Mouse (Mus musculus) limb, embryonic 12.5 days (tissue): ENCODE results near the gene Tapbpl. TPM values are rescaled to one million over a fixed set of nuclear protein-coding genes. Genes with fewer than 3 reads are reported as not detected.

ENCODE experiments used
- ATAC-seq: fragments of 200-750 bp; cut with Nextera tagmentation; 2 replicates; pipeline ENCODE4 v1.8.0; 2017; ENCODE audit warnings: low read depth, moderate TSS enrichment; ENCODE audit not compliant: insufficient number of reproducible peaks, insufficient read depth, low FRiP score, low TSS enrichment
- H3K27ac ChIP-seq: fragments of 300-500 bp; sonication (generic); 2 replicates; pipeline ENCODE4 v1.5.1; 2016; ENCODE audit warnings: mild to moderate bottlenecking, moderate library complexity
- H3K27me3 ChIP-seq: fragments of 300-500 bp; sonication (generic); 2 replicates; pipeline ENCODE4 v1.6.1; 2016; ENCODE audit warnings: mild to moderate bottlenecking, moderate library complexity
- H3K36me3 ChIP-seq: fragments of 300-500 bp; sonication (generic); 2 replicates; pipeline ENCODE4 v1.6.1; 2016; ENCODE audit warnings: mild to moderate bottlenecking, moderate library complexity
- H3K4me1 ChIP-seq: fragments of 300-500 bp; sonication (generic); replicated peaks from 2 replicates; pipeline ENCODE4 v1.6.1; 2016
- H3K4me2 ChIP-seq: fragments of 300-500 bp; sonication (generic); 2 replicates; pipeline ENCODE4 v1.6.1; 2016; ENCODE audit warnings: mild to moderate bottlenecking, moderate library complexity
- H3K4me3 ChIP-seq: fragments of 300-500 bp; sonication (generic); replicated peaks from 2 replicates; pipeline ENCODE4 v1.5.1; 2016; ENCODE audit warnings: mild to moderate bottlenecking
- H3K9ac ChIP-seq: fragments of 300-500 bp; sonication (generic); replicated peaks from 2 replicates; pipeline ENCODE4 v1.6.1; 2016; ENCODE audit warnings: mild to moderate bottlenecking, moderate library complexity
- H3K9me3 ChIP-seq: fragments of 300-500 bp; sonication (generic); 2 replicates; pipeline ENCODE4 v1.6.1; 2016; ENCODE audit warnings: mild to moderate bottlenecking, moderate library complexity
- WGBS: fragments of 180-500 bp; shearing (Covaris S2); methylation state at CpG from one replicate; pipeline ENCODE4 v1.1.7; 2016; 5-methylcytosine and 5-hydroxymethylcytosine counted together
- polyA plus RNA-seq: library from polyadenylated mRNA; unstranded; fragments of >200 nt; fragmentation: Nextera tagmentation; extraction: Ambion mirVana; gene quantifications from 2 replicates; pipeline ENCODE4 v1.2.1, GENCODE M21; 2016

Gene Tapbpl
- polyA plus RNA-seq, 1 experiment from 2014 or later, result 2.0 TPM

DNA sequence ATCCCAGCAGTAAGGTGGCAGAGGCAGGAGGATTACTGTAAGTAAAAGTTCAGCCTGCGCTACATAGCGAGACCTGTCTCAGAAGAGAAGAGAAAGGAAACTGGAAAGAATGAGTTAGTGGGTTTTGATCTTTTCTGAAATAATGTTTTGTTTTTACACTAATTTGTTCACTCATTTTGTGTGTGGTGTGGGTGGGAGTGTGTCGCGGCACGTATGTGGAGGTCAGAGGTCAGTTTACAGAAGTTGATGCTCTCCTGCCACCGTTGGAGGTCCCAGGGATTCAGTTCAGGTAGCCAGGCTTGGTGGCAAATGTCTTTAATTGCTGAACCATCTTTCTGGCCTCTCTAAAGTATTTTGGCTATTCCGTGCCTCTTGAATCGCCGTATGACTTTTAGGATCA is 32.6 kb upstream of the Tapbpl start:
- Histone ChIP-seq H3K4me3 (no peak overlapping the region), H3K27ac (no peak overlapping the region), H3K27me3 (no peaks in the 10 kb centered on the region), H3K9me3 (peaks cover 4% of the 10 kb centered on the region; the same call in 1 of the 2 replicates), H3K9ac (no peak overlapping the region), H3K4me1 (no peaks in the 10 kb centered on the region), H3K4me2 (no peak overlapping the region), H3K36me3 (no peaks in the 10 kb centered on the region)
- 87% methylated on average over 9 of the region's 9 CpGs for WGBS
- no peak for ATAC-seq

DNA sequence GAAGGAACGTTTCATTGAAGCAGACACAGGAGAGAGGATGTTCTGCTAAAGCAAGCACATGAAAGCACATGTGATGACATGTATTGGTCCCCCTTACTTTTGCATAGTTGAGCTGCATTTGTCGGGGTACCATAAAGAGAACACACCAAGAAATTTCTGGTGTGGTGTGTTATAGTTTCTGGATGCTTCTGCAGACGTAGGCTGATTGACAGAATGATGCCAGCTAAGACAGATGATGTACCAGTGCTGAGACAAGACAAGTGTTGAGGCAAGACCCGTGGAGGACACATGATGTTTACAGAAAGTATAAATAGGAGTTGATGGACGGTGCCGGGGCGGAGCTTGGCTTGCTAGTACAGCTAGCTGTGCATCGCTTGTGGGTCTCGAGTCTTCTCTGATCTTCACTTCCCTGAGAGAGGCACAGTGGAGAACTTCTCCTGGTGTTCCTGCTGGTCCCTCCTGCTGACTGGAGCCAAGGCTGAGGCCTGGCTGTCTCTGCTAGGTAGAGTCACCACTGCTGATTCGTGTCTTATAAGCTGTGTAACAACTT is 28.4 kb upstream of the Tapbpl start:
- Histone ChIP-seq H3K27me3 (no peaks in the 10 kb centered on the region), H3K9me3 (peaks cover 4% of the 10 kb centered on the region; the same call in 1 of the 2 replicates), H3K4me1 (peaks cover 16% of the 10 kb centered on the region), H3K4me2 (no peak overlapping the region), H3K4me3 (no peak overlapping the region), H3K27ac (no peak overlapping the region), H3K9ac (no peak overlapping the region), H3K36me3 (no peaks in the 10 kb centered on the region)
- WGBS, result 78% methylated on average over 10 of the region's 10 CpGs
- no peak for ATAC-seq

DNA sequence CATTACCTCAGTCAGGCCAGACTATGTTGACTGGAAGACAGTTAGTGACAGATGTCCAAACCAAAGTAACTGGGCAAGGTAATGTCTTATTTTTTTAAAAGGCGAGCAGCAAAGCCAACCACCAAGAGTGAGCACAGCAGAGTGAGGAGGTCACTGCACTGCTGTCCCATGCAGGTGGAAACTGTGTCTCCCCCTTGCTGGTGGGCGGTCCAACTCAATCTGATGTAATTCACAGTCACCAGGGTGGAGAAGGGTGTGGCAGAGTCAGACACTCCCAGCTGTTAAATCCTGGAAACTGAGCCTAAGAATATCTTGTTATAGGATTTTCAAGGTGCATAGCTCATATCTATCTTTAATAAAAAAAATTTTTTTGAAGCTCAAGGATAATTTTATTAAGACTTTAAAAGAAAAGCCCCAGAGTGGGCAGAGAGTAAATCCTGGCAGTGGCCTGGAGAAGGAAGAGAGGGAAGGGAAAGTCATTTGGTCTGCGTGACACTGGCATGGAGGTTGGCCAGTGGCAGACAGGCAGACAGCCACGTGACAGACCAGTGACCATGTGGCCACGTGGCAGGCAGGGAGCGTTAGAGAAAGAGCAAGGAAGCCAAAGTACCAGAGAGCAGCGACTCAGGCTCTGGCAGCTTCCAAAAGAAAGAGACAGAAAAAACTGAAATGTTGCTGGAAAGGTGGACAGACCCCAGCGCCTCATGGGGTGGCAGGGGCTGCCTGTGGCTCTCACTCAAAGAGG is 24.7 kb upstream of the Tapbpl start:
- ATAC-seq, result no peak
- no peaks in the 10 kb centered on the region for H3K36me3 ChIP-seq
- WGBS, result 80% methylated on average over 8 of the region's 8 CpGs

DNA sequence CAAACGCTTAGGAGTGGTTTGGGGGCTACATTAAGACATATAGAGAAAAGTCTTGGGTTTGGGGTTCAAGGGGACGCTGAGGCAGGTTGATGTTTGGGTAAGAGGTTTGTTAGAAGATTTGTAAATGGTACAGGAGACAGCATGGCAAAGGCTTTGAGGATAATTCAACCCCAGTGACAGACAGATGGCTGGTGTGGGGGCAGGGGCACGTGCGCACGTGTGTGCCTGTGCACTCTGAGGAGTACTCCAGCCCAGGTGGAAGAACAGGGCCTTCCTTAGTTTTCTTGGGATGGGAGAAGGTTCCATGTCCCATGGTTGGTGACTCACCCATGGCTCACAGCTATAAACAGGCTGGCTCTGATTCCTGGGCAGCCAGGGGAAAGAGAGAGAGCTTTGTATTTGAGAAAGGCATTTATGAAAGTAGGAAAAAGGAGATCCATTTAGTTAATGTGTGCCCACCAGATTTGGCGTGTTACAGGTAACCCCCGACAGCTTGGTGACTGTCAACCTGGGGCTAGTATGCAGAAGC is 23.9 kb upstream of the Tapbpl start:
- Histone ChIP-seq H3K27ac (0 out of 2 replicates have a peak overlapping the region, but pooled peaks have one; percentile 29), H3K9me3 (peaks cover 6% of the 10 kb centered on the region; the same call in 1 of the 2 replicates), H3K36me3 (no peaks in the 10 kb centered on the region), H3K4me3 (no peak overlapping the region), H3K27me3 (no peaks in the 10 kb centered on the region), H3K4me1 (peaks cover 16% of the 10 kb centered on the region), H3K4me2 (no peak overlapping the region), H3K9ac (no peak overlapping the region)
- 87% methylated on average over 7 of the region's 7 CpGs for WGBS
- no peak for ATAC-seq

More for the DNA sequence above, 24.7 kb upstream of the Tapbpl start:
- Histone ChIP-seq H3K27ac (0 out of 2 replicates have a peak overlapping the region, but pooled peaks have one; percentile 8), H3K4me1 (peaks cover 16% of the 10 kb centered on the region), H3K9me3 (peaks cover 6% of the 10 kb centered on the region; the same call in 1 of the 2 replicates), H3K9ac (no peak overlapping the region), H3K27me3 (no peaks in the 10 kb centered on the region), H3K4me3 (no peak overlapping the region), H3K4me2 (no peak overlapping the region)

DNA sequence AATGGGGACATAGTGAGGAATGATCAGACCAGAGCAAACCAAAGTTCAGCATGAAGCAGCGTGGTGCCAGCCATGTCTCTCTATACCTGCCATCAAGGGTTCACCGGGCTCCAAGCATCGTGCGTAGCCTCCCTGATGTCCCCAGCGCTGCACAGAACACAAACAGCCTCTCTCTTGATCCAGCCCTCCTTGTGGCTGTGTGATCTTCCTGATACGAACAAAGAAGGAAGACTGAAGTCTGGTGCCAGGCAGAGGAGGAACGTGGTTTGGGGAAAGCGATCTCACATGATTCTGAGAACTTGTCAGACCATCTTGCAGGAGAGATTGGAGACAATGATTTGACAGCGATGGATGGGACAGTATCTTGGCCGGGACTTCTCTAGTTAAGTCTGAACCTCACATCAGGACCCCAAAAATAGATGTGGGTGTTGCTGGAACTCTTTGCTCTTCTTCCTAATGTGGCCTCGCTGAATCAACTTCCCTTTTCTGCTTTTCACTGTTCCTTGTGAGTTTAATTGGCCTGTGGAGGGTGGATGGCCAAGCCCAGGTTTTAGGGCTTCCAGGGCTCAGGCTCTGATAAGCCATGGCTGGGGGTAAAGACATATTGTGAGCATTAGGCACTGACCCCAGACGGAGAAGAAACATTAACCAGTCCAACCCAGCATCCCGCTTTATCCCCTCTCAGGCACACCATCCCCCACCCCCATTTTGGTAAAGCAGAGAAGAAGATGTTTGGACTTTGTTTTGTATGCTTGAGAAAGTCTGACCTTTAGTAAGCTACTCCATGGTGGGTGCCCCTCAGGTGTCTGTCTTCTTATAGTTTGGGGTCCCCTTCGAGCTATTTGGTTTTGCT is 22.4 kb upstream of the Tapbpl start:
- H3K36me3 ChIP-seq, result no peaks in the 10 kb centered on the region
- no peak for ATAC-seq
- 80% methylated on average over 14 of the region's 14 CpGs for WGBS
- H3K27me3 ChIP-seq, result no peaks in the 10 kb centered on the region
- no peak overlapping the region for H3K27ac ChIP-seq
- no peak overlapping the region for H3K4me2 ChIP-seq
- peaks cover 6% of the 10 kb centered on the region; the same call in 1 of the 2 replicates for H3K9me3 ChIP-seq
- H3K4me1 ChIP-seq, result peaks cover 16% of the 10 kb centered on the region
- no peak overlapping the region for H3K4me3 ChIP-seq
- H3K9ac ChIP-seq, result no peak overlapping the region

DNA sequence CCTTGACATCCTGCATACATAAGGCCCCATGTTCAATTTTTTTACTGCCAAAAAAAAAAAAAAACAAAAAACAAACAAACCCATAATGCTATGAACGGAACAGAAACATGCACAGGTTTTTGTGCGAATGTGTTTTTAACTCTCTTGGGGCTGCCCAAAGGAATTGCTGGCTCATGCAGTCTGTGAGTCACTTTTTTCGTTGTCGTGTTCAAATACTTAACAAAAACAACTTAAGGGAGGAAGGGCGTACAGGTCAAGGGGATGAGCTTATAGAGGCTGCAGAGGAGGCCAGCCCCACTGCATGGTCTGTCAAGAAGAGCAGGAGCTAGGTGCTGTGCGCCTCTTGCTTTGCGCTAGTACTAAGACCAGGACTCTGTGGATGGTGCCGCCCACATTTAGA is 21.1 kb upstream of the Tapbpl start:
- 92% methylated on average over 8 of the region's 8 CpGs for WGBS
- ATAC-seq, result no peak
- peaks cover 5% of the 10 kb centered on the region for H3K4me1 ChIP-seq

DNA sequence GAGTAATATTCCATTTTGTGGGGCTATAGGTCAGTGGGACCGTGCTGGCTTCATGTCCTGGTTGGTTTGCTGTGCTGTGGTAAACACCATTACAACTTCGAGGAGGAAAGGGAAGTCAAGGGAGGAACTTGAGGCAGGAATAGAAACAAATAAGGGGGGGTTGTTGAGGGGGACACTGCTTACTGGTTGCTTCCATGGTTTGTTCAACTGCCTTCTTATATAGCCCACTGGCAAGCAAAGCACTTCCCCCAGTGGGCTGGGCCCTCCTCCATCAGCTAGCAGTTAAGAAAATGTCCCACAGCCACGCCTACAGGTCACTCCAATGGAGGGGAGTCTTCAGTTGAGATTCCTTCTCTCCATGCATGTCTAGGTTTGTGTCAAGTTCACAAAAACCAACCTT is 20.6 kb upstream of the Tapbpl start:
- WGBS, result 90% methylated on average over 3 of the region's 3 CpGs

More for the DNA sequence above, 21.1 kb upstream of the Tapbpl start:
- no peak overlapping the region for H3K27ac ChIP-seq
- no peaks in the 10 kb centered on the region for H3K27me3 ChIP-seq
- no peak overlapping the region for H3K4me3 ChIP-seq
- H3K9ac ChIP-seq, result no peak overlapping the region
- peaks cover 6% of the 10 kb centered on the region; the same call in 1 of the 2 replicates for H3K9me3 ChIP-seq
- no peaks in the 10 kb centered on the region for H3K36me3 ChIP-seq
- H3K4me2 ChIP-seq, result no peak overlapping the region

DNA sequence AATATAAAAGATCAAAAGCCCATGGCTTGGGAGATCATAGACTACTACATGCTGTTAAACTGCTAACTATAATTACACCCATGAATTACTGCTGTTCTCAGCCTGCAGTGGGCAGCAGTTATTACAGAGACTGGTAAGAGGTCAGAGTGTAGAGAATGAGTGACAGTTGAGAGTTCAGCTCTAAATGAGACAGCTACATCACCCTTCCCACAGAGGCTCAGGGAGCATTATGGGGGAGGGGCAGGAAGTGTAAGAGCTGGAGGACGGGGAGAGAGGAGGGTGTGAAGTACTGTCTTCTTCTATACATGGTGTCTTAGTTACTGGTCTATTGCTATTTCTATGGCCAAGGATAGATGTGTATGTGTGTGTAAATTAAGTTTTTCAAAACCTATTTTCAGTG is 12.9 kb upstream of the Tapbpl start:
- Histone ChIP-seq H3K36me3 (no peaks in the 10 kb centered on the region), H3K4me1 (no peaks in the 10 kb centered on the region), H3K4me2 (no peak overlapping the region), H3K27me3 (no peaks in the 10 kb centered on the region), H3K27ac (no peak overlapping the region), H3K9me3 (no peaks in the 10 kb centered on the region), H3K4me3 (no peak overlapping the region), H3K9ac (no peak overlapping the region)
- ATAC-seq, result no peak
- WGBS, result 25% methylated on average over 1 of the region's 1 CpGs

More for the DNA sequence above, 20.6 kb upstream of the Tapbpl start:
- Histone ChIP-seq H3K27ac (no peak overlapping the region), H3K9me3 (peaks cover 6% of the 10 kb centered on the region; the same call in 1 of the 2 replicates), H3K9ac (no peak overlapping the region), H3K4me1 (peaks cover under 1% of the 10 kb centered on the region), H3K4me3 (no peak overlapping the region), H3K4me2 (no peak overlapping the region), H3K36me3 (no peaks in the 10 kb centered on the region), H3K27me3 (no peaks in the 10 kb centered on the region)
- ATAC-seq, result no peak

DNA sequence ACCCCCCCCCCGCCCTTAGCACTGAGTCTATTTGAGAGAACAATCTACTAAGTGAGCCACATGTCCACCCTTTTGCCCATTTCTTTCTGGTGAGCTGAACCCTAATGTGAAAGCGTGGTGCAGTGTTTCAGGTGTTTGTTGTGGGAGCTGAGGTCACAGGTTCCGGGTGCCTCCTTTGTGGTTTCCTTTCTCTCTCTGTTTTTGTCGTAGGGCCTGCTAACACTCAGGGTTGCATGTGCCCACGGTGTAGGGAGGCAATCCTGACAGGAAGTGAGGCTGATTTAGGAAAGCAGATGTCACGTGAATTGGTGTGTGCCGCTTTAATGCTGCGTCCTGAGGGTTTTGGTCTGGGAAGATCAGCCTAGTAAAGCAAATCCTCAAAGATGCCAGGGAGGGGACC is 9.9 kb upstream of the Tapbpl start:
- WGBS, result 78% methylated on average over 8 of the region's 8 CpGs
- H3K4me1 ChIP-seq, result 0 out of 2 replicates have a peak, but pooled peaks cover 5% of the 10 kb centered on the region
- H3K27ac ChIP-seq, result no peak overlapping the region
- H3K4me3 ChIP-seq, result no peak overlapping the region
- no peaks in the 10 kb centered on the region for H3K36me3 ChIP-seq
- no peak overlapping the region for H3K9ac ChIP-seq
- H3K4me2 ChIP-seq, result no peak overlapping the region
- no peaks in the 10 kb centered on the region for H3K9me3 ChIP-seq
- no peaks in the 10 kb centered on the region for H3K27me3 ChIP-seq
- ATAC-seq, result no peak

DNA sequence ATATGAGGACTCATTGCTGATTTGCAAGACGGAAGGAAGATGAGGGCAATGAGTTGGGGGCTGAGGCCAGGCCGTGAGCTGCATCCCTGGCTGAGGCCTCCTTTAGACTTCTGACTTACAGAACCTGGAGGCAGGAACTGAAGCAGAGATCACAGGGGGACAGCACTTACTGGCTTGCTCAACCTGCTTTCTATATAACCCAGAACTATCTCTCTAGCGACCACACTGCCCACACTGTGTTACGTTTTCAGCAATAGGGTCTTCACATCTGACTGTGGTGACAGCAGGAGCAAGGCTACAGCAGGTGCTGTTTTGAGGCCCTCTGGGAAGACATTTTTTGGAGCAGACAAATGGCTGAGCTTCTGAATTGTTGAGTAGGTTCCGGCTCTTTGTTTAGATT is 9.0 kb upstream of the Tapbpl start:
- no peak overlapping the region for H3K4me2 ChIP-seq
- no peaks in the 10 kb centered on the region for H3K36me3 ChIP-seq
- no peak overlapping the region for H3K27ac ChIP-seq
- H3K4me1 ChIP-seq, result 0 out of 2 replicates have a peak, but pooled peaks cover 7% of the 10 kb centered on the region
- H3K9ac ChIP-seq, result no peak overlapping the region
- H3K9me3 ChIP-seq, result no peaks in the 10 kb centered on the region
- ATAC-seq, result no peak
- H3K4me3 ChIP-seq, result no peak overlapping the region
- WGBS, result 77% methylated on average over 5 of the region's 5 CpGs
- no peaks in the 10 kb centered on the region for H3K27me3 ChIP-seq

DNA sequence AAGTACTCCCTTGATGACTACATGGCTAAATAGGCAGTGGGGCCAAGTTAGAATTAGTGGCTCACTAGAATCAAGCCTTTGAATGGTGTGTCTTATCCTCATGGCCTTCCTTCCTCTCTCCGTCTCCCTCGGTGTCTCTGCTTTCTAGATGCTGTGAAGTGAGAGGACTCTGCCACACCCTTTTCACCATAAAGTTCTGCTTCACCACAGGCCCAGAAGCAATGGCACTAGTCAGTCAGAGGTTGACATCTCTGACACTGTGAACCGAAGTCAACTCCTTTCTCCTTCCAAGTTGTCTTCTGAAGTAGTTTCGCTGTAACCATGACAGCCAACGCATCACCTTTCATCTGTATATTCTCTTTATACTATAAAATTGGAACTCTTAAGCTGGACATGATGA is 7.9 kb upstream of the Tapbpl start:
- Histone ChIP-seq H3K4me1 (0 out of 2 replicates have a peak, but pooled peaks cover 8% of the 10 kb centered on the region), H3K4me2 (no peak overlapping the region), H3K27me3 (no peaks in the 10 kb centered on the region), H3K27ac (no peak overlapping the region), H3K4me3 (no peak overlapping the region), H3K36me3 (no peaks in the 10 kb centered on the region), H3K9ac (no peak overlapping the region), H3K9me3 (no peaks in the 10 kb centered on the region)
- 89% methylated on average over 5 of the region's 5 CpGs for WGBS
- no peak for ATAC-seq
